Mouse (Mus musculus): Measurements from ENCODE around the gene Cic.
A peak's percentile ranks its signal among the peaks of the same experiment; 100 is the strongest.

- peak; percentile 50; the same call in 1 of the 2 replicates for TF ChIP-seq CTCF (IDR thresholded peaks at IDR 0.05; ENCODE audit: borderline replicate concordance, control insufficient read depth, extremely low read depth, insufficient read depth, low read length, poor library complexity)
- TF ChIP-seq POLR2A (IDR thresholded peaks at IDR 0.05; ENCODE audit: control insufficient read depth, extremely low read depth, insufficient read depth, low read length, poor library complexity), result peak; percentile 55
Observed at GRCm38 (mm10) chr7:25281734-25282601, 14.5 kb downstream of the Cic start.

Measured in thymus, adult 2 months (tissue).